Mouse (Mus musculus) thymus, adult 2 months (tissue): ENCODE data around the gene Brms1.

Experiments used
- CTCF ChIP-seq: fragments of 200-500 bp; IDR thresholded peaks from 2 replicates; pipeline ENCODE4 v1.5.1; 2012; ENCODE audit warnings: mild to moderate bottlenecking, control low read depth, low read length, moderate library complexity, borderline replicate concordance; ENCODE audit not compliant: control insufficient read depth, poor library complexity, insufficient read depth; ENCODE audit errors: extremely low read depth
- POLR2A ChIP-seq: fragments of 200-500 bp; IDR thresholded peaks from 2 replicates; pipeline ENCODE4 v1.6.1; 2012; ENCODE audit warnings: mild to moderate bottlenecking, low read length, control low read depth, moderate library complexity; ENCODE audit not compliant: control insufficient read depth, poor library complexity, insufficient read depth; ENCODE audit errors: extremely low read depth

DNA sequence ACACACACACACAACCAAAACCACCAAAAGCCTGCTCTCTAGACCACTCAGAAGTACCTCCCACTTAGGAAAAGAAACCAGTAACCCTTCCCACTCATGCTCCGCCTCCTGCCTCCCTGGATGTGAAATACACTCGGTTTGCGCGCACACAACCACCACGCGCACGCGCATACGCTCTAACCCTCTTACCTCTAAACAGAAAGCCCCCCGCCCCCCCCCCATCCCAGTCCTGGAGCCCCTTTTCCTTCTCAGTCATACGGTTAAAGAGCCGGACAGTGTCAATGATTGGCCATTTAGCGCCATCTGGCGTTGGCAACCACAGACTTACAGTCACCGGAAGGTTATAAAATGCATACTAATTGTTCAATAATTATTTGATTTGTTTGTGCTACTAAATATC, 31.9 kb downstream of the Brms1 start:
- no peak for TF ChIP-seq CTCF
- no peak for TF ChIP-seq POLR2A
